Mouse (Mus musculus) common myeloid progenitor, adult 5-6 weeks (primary cell): ENCODE measurements around the gene Pip4k2a. TPM values are rescaled to one million over a fixed set of nuclear protein-coding genes. Genes with fewer than 3 reads are reported as not detected.

Experiments used
- ATAC-seq: replicated peaks from 2 replicates; pipeline ENCODE4 v1.8.0; 2016; ENCODE audit warnings: low read depth, mild to moderate bottlenecking, moderate TSS enrichment, inconsistent platforms; ENCODE audit not compliant: poor library complexity, severe bottlenecking
- total RNA-seq: library from RNA; stranded (forward); fragments of 200-1000, 187-1606 nt; gene quantifications from 2 replicates; pipeline ENCODE4 v1.2.3, GENCODE M21; 2017

Gene Pip4k2a
- total RNA-seq, 1 experiment from 2014 or later, result 51.8 TPM

GRCm38 (mm10) chr2:18958044-18958443, 39.9 kb downstream of the Pip4k2a start:
- ATAC-seq, result no peak

GRCm38 (mm10) chr2:18957459-18957858, 40.5 kb downstream of the Pip4k2a start:
- ATAC-seq, result no peak

- ATAC-seq, result no peak
Observed at GRCm38 (mm10) chr2:18956945-18957344, 41.0 kb downstream of the Pip4k2a start.

- no peak for ATAC-seq
Observed at GRCm38 (mm10) chr2:18956424-18956823, 41.5 kb downstream of the Pip4k2a start.

- no peak for ATAC-seq
Observed at GRCm38 (mm10) chr2:18955671-18956070, 42.3 kb downstream of the Pip4k2a start.

GRCm38 (mm10) chr2:18955022-18955421, 42.9 kb downstream of the Pip4k2a start:
- no peak for ATAC-seq

- ATAC-seq, result no peak
Observed at GRCm38 (mm10) chr2:18954422-18954821, 43.5 kb downstream of the Pip4k2a start.

- ATAC-seq, result peak; percentile 81
Observed at GRCm38 (mm10) chr2:18952102-18952673, 45.7 kb downstream of the Pip4k2a start.

- no peak for ATAC-seq
Observed at GRCm38 (mm10) chr2:18950758-18951157, 47.2 kb downstream of the Pip4k2a start.

GRCm38 (mm10) chr2:18948741-18949140, 49.2 kb downstream of the Pip4k2a start:
- no peak for ATAC-seq

GRCm38 (mm10) chr2:18947669-18948459, 50.1 kb downstream of the Pip4k2a start:
- ATAC-seq, result no peak

GRCm38 (mm10) chr2:18945438-18945837, 52.5 kb downstream of the Pip4k2a start:
- ATAC-seq, result no peak

- no peak for ATAC-seq
Observed at GRCm38 (mm10) chr2:18943930-18944329, 54.0 kb downstream of the Pip4k2a start.

- no peak for ATAC-seq
Observed at GRCm38 (mm10) chr2:18943366-18943765, 54.6 kb downstream of the Pip4k2a start.

GRCm38 (mm10) chr2:18940693-18941270, 57.1 kb downstream of the Pip4k2a start:
- no peak for ATAC-seq

GRCm38 (mm10) chr2:18938923-18939329, 59.0 kb downstream of the Pip4k2a start:
- ATAC-seq, result peak; percentile 59

GRCm38 (mm10) chr2:18938232-18938631, 59.7 kb downstream of the Pip4k2a start:
- ATAC-seq, result no peak

- ATAC-seq, result peak; percentile 48
Observed at GRCm38 (mm10) chr2:18937611-18938010, 60.3 kb downstream of the Pip4k2a start.

GRCm38 (mm10) chr2:18936446-18936845, 61.5 kb downstream of the Pip4k2a start:
- ATAC-seq, result no peak

- peak; percentile 33 for ATAC-seq
Observed at GRCm38 (mm10) chr2:18935581-18936027, 62.3 kb downstream of the Pip4k2a start.

- ATAC-seq, result no peak
Observed at GRCm38 (mm10) chr2:18934131-18934530, 63.8 kb downstream of the Pip4k2a start.
